Mouse (Mus musculus) olfactory bulb, adult 2 months (tissue): ENCODE results near the gene Tbrg4.

ENCODE experiments used
- CTCF ChIP-seq: fragments of 200-500 bp; IDR thresholded peaks from 2 replicates; pipeline ENCODE4 v1.5.1; 2012; ENCODE audit warnings: low read depth, mild to moderate bottlenecking, low read length, moderate library complexity; ENCODE audit not compliant: insufficient read depth
- POLR2A ChIP-seq: fragments of 200-500 bp; IDR thresholded peaks from 2 replicates; pipeline ENCODE4 v1.6.1; 2012; ENCODE audit warnings: mild to moderate bottlenecking, low read depth, low read length, moderate library complexity; ENCODE audit not compliant: insufficient read depth

GRCm38 (mm10) chr11:6670826-6671225 lies 45.0 kb upstream of the Tbrg4 start:
- no peak for TF ChIP-seq POLR2A
- no peak for TF ChIP-seq CTCF
